Mouse (Mus musculus) heart, adult 9 months (tissue): ENCODE data around the gene Pik3r2.

ENCODE experiments used
- DNase-seq, 2 experiments: peaks; one replicate each; pipeline ENCODE4 v3.0.0; 2022; ENCODE audit warnings: low spot score in 2 of 2

Pik3r2 gene

DNA sequence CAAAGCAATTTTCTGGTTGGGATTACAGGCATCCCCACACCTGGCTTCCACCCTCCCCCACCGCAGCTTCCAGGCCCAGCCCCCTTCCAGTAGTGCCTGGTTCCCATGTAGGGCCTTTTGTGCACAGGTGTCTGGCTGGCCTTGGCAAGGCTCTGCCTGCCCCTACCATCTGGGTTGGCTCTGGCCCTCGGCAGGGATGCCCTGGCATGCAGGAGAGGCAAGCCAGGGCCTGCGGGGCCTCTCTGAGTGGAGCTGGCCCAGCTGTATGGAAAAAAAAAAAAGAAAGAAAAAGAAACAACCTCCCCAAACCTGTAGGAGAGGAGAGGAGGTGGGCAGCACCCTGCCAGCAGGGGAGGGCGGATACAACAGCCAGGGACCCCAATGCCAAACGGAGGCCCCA lies 3.1 kb downstream of the Pik3r2 start:
- no peak for DNase-seq

DNA sequence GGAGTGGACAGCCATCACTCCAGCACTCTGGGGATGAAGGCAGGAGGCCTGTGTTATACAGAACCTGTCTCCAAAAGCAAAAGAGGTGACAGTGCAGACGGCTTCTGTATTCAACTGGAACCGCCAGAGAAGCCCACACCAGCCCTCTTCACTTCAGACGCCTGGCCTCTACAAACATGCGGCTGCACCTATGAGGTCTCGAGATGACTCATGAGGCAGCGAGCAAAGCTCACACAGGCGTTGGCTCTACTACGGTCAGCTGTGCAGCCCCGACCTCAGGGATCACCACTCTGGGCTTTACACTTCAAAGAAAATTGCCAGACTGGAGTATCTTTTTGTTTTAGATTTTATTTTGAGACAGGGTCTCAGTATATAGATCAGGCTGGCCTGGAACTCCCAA lies 3.6 kb downstream of the Pik3r2 start:
- no peak for DNase-seq

DNA sequence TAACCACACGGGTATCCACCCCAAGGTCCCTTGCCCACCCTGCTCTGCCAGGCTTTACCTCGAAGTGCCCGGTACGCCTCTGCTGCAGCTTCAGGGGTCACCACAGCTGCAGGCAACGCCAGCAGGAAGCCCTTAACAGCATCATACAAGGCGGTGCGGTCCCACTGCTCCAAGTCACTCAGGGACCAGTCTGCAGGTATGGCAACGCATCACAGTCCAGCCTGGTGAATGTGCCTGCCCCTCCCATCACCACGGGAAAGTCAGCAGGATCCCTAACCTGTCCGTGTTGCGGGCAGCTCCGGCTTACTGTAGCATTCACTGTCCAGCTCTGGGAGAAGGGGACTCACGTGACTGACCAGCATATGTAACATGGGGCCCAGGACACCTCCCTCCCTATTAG lies 4.4 kb downstream of the Pik3r2 start:
- no peak for DNase-seq

DNA sequence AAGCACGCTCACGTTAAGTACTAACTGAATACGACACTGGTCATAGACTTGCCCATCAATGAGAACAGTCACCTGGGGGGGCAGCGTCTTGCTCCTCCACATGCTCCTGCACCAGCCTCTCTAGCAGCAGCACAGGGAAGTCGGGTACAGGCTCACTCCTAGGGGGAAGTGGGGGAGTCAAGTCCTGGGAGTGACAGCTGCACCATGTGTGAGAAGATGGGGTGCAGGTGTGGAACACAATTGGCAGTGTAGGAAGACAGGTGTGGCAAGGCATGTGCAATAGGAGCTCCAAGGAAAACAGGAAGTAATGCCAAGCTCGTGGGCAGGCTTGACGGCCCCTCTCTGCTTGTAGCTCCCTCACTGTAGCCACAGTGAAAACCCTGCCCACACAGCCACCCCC lies 5.3 kb downstream of the Pik3r2 start:
- no peak for DNase-seq

DNA sequence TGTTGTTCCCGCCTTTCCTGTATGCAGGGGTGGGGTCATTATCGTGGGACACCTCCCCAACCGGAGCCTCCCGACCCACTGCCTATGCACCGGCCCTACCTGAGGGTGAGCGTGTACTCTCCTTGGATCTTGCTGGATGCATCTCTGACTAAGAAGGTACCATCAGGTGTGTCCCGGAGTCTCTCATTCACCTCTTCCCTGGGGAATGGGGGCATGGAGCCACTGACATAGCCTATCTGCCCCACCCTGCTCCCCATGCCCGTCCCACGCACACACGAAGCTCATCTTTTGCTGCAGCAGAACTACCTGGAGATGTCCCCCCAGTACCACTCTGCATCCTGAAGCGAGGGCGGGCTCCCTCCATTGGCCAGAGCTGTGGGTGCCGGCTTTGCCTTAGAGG lies 5.8 kb downstream of the Pik3r2 start:
- no peak for DNase-seq

DNA sequence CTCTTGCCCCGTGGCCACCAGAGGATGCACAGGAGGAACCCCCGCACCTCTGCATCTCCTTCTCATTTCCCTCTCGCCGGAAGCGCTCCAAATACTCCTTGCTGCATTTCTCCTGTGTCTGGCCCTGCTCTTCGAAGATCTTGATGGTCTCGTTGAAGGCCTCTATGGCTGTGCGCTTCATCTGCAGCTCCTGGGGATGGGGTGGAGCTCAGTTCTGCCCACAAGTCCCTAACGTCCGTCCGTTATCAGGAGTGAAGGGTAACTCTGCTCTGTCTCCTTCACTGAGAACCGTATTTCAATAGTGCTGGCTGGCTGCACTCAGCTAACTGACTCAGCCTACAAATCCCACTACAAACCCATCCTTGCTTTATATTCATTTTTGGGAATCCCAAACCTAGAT lies 6.7 kb downstream of the Pik3r2 start:
- no peak for DNase-seq

DNA sequence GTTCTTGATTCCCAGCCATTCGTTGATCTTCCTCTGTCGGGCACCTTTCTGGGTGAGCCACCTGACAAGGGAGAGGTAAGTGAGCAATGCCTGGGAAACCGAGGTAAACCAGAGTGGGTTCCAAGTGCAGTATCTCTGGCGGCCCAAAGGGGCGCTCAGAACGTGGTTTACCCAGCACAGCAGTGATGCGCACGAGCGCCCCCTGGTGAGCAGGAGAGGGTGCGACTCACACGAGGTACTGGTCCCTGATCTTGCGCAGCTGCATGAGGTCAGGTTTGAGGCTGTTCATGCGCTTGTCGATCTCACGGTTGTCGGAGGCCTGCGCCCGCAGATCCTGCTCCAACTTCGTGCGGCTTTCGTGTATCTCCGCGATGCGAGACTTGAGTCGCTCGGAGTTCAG lies 7.2 kb downstream of the Pik3r2 start:
- peak; percentile 86 to 90 for DNase-seq

DNA sequence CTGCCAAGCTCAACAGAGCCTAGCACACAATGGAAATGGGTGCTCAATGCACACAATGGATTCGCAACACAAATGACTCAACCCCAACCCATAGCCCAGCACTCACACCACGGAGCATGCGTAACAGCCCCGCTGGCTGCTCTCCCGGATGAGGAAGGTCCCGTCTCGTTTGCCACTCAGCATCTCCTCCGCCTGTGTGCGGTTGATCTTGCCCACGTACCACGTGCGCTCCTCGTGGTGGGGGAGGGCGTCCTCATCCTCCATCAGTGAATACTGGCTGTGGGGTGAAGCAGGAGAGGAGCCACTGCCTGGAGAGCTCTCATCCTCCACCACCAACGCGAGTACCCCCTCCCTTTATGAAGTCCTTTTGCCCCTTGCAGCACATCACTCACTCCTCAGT lies 7.6 kb downstream of the Pik3r2 start:
- peak in 1 of 2 experiments; percentile 41 for DNase-seq

DNA sequence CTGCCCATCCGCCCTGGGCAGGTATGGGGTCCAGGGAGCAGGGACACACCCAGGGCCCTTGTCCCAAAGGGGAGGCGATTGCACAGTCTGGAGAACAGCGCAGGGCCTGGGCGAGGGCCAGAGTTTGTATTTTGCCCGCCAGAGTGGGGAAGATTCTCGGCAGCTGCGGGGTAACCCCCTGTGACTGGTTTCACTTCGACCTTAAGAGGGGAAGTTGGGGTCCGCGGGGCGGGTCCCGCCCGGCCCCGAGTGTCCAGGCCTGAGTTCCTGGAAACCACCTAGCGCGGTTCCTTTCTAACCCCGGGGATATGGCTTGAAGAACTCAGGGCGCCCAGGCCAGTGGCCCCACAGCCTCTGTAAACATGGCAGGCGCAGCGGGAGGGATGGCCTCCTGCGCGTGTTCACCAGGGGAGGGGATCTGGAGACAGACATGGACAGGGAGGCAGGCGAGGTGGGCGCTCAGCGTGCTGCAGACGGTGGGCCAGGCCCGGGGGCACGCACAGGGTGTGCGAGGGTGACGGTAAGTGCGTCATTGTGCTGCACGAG lies 8.2 kb downstream of the Pik3r2 start:
- peak in 1 of 2 experiments; percentile 65 for DNase-seq

DNA sequence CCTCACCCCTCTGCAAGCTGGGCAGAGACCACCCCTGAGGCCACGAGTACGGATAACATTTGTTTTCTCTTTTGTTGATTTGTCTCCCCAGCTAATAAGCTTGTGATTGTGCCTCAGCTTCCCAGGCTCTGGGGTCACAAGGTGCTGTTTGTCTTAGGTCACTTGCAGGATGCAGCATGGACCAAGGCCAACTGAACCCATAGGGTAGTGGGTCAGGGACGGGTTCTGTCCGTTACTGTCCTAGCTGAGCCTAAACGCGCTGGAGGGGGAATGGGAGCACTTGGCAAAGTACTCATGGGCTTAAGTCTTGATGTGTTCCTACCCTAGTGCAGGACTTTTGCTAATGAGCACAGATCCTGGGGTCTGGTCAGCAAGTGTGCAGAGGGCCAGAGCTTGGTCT lies 9.0 kb downstream of the Pik3r2 start:
- DNase-seq: no peak

DNA sequence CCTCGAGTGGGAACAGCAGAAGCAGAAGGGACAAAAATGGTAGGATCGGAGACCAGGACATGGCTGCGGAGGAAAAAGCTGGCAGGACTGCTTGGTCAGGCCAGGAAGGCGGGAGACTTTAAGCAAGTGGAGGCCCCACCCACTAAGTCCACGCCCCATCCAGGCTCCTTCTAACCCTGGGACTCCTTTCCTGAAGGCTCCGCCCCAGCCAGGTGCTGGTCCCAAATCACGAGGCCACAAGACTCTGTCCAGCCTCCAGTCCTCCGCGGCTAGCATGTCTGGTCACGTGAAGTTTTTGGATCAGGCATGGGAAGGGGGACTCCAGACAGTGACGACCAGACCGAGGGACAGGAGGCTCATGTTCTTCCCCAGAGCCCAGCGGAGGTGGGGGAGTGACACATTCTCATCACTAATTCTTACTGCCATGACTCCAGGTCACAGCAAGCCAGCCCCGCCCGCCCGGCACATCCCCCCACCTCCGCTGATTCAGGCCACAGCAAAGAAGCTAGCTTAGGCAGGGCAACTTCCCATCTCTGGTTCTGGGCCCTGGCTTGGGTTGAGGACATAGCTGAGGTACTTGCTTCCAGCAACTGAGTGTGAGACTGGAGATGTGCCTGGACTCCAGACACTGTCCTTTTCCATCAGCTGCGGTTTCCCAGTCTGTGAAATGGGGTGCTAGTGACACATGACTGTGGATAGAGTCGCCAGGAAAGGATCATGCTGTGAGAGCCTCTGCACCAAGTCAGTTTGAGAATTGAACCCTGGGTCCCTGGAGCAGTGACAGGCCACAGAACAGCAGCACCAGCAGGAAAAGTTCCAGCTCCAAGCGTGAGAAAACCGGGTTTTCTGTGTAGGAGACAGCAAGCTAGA lies 9.7 kb downstream of the Pik3r2 start:
- DNase-seq: peak; percentile 68 to 81

DNA sequence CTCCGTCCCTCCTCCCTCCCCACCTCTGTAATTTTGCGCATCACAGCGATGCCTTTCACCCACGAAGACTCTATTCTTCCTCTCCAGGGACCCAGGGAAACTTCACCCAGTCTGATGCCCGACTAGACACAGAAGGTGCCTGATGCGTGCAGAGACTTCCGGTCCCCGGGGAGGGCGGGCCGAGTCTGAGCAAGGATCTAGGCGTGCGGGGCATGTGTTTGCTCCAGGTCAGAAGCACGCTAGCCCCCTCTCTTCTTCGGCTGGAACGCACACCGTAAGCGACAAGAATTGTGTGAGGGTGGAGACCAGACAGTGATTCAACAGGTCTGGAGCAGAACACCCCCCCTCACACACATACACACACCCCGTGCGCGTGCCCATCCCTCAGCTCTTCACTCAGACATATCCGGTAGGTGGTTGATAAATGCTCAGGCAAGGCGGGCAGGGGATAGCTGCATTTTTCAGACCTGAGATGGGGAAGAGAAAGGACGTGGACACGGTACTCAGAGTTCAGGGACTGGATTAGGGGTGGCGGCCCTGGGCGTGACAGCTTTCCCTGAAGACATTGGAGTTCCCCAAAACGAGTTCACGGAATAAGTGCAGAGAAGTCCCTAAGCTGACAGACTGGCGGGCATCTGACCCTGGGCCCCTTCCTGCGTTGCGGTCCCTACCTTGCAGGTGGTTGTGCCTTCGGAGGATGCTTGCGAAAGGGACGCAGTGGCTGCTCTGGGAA lies 10.5 kb downstream of the Pik3r2 start:
- peak in 1 of 2 experiments; percentile 45 for DNase-seq

DNA sequence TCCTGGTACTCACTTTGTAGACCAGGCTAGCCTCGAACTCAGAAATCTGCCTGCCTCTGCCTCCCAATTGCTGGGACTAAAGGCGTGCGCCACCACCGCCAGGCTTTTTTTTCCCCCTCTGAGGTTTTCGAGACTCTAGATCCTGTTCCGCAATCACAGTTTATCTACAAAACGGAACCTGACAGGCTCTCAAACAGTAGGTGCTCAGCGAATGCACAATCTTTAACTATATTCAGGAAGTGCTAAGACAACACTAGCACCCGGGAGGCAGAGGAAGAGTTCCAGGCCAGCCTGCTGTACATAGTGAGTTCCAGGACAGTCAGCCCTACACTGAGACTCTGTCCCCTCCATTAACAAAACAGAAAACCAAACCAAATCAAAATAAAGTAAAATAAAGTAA lies 11.2 kb downstream of the Pik3r2 start:
- DNase-seq: no peak

DNA sequence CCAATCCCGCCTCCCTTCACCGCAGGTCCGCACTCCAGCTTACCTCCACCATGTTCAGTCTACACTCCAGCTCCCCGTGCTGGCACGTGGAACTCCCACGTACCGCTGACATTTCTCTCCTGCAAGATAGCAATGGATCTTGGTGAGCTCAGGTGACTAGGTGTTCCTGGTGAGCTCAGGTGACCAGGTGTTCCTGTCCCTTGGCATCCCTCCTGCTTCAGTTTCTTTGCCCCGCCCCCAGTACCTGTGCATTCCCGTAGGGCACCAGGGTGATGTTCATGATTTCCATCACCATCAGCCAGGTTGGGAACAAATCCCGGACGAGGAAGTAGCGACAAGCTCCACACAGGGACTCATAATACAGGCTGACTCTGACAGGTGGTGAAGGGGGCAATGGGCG lies 11.8 kb downstream of the Pik3r2 start:
- no peak for DNase-seq

DNA sequence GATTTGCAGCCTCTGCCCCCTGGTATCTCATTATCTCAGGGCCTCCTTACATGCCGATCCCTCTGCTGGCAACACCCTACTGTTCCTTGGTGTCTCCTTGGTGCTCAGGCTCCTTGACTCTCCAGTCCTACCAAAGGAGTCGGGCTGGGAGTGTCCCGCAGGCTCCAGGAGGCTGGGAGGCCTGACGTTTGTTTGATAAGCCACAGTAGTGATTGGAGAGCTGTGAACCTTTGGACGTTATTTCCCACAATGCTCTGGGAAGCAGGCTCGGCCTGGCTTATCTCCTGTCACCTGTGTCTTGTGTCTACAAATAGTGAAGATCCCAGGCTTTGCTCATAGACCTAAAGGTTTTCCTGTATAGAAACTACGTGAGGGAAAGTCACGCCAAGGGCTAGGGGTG lies 12.5 kb downstream of the Pik3r2 start:
- no peak for DNase-seq

DNA sequence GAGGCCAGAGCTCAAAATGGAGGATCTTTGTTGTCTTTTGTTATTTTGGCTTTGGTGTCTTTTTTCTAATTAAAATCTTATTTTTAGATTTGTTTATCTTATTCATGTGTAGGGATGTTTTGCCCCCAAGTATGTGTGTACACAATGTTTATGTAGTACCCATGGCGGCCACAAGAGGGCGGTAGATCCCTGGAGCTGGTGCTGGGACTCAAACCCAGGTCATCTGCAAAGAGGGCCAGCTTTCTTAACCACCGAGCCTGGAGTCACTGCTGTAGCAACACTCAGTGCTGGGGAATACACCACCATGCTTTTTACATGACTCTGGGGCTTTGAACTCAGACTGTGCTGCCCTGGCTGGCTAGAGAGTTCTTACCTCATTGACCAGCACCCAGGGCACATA lies 13.2 kb downstream of the Pik3r2 start:
- DNase-seq: no peak

DNA sequence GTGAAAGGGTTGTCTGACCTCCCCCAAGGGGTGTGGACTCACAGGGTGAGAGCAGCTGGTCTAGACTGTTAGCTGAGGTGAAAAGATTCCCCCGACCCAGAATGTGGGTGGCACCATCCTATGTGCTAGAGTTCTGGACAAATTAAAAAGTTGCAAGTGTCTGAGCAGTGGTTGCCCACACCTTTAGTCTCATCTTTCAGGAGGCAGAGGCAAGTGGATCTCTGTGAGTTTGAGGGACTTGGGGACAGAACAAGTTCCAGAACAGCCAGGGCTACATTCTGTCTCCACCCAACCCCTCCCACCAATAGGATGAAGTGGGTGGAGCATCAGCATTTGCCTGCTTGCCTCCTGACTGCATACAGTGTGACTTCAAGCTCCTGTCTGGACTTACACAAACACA lies 14.4 kb downstream of the Pik3r2 start:
- no peak for DNase-seq

DNA sequence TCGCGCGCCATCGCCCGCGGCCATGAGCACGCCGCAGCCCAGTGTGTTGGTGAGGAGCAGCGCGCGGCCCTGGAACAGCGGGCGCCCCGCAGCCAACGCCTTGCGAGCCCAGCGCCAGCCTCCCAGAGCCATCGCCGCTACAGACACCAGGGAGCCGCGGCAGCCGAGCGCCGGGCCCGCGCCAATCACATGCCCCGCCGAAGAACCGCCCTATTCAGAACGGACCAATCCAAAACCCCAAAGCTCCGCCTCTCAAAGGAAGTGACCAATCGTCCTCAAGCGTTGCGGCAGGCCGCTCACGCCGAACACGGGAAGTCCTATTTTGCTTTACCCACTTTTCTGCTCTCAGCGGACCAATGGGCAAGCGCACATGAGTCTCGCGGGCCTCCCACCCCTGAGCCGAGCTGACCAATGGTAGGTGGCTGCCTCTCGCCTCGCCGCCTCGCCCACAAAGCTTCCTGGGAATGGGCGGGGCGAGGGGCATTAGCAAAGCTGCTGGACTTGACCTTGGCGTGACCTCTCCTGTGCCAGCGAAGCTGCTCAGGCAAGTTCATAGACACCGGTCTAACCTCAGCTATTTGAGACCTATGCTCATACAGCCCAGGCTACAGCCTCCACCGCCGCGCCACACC lies 15.6 kb downstream of the Pik3r2 start, which contains the start of gene Mpv17l2:
Mpv17l2 (minus strand) TSS at position 172 of the 632 bp plus-strand sequence.
- DNase-seq: peak; percentile 98

DNA sequence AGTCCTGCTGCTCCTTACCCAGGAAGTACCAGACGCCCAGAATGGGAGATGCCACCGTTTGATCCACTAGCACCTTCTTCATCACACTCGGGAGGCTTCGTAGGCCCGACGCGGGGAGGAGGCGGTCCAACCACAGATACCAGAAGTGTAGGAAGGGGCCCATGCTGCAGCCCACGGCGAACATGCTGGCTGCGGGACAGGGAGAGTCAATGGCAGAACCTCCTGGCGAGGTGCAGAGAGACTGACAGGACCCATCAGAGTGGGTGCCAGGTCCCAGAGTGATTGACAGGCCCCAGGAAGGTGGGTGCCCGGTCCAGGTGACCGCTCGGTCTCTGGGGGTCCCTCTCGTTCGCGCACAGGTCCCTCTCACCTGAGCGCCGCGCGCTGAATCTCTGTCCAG lies 16.2 kb downstream of the Pik3r2 start:
- DNase-seq: no peak

DNA sequence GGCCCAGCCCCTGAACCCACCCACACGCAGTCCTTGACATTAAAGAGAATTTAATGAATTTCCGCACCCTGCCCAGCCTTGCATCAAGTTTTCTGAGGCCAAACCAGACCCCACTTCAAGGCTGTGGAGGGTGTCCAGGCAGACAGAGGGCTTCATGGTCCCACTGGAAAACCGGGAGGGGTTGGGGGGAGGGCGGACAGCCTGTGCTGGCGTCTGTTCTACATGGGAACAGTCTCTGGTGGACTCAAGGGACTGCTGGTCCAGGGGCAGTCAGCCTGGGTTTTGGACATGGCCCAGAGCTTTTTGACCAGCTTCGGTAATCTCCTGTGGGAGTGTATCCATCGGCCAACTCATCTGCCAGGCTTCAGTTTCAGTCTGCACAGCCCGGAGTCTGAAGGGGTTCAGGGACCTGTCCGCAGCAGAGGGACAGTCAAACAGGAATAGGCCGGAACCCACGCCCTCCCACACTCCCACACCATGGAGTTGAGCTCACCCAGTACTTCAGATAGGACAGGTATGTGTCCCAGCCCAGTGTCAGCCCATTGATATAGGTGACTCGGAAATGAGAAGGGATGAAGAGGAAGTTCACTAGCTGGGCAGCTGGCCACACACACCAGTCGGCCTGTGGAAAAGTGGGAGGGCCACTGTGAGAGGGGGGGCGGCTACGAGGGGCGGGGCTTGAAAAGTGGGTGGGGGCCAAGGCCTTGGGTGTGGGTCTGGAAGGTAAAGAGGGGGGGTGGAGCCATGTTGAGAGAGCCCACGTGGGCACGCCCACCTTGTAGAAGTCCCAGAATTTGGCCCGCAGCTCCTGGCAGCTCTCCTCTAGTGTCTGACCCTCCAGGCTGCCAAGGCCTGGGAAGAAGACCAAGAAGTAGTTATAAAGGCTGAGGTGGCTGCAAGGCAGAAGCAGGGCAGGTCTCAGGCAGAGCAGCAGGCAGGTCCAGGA lies 17.6 kb downstream of the Pik3r2 start:
- DNase-seq: no peak

DNA sequence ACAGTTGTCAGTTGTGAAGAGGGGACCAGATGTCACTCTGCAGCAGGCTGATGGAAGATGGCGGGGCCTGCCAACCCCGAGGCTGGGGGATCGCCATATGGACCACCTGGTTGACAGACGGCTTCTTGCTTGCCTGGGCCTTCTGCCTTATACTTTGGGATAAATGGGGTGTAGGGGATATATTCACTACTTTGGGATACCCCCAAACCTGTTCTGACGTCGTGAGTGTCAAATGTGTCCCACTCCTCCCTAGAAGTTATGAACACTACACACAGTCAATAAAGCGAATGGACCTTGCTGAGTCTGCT lies 18.3 kb downstream of the Pik3r2 start:
- no peak for DNase-seq
